Mouse (Mus musculus) liver, adult 2 months (tissue): ENCODE measurements around the gene Gm20671. TPM values are rescaled to one million over a fixed set of nuclear protein-coding genes. Genes with fewer than 3 reads are reported as not detected.
A peak's percentile ranks its signal among the peaks of the same experiment; 100 is the strongest.
"Not testable (repeated sequence)": the region's sequence is repeated elsewhere in the genome, so short reads cannot be mapped to it uniquely, and the experiment has no call there.

ENCODE experiments used
- DNase-seq: peaks from one replicate; pipeline ENCODE4 v3.0.0-alpha.2; 2011; ENCODE audit warnings: low read depth, low spot score; ENCODE audit errors: extremely low read depth
- H3K27ac ChIP-seq: fragments of 200-500 bp; replicated peaks from 2 replicates; pipeline ENCODE4 v1.5.1; 2012; ENCODE audit warnings: low read depth, mild to moderate bottlenecking, control low read depth, inconsistent platforms, low read length; ENCODE audit not compliant: insufficient read depth
- H3K27me3 ChIP-seq: fragments of 200-500 bp; 2 replicates; pipeline ENCODE4 v1.6.1; 2012; ENCODE audit warnings: mild to moderate bottlenecking, moderate library complexity, low read length, inconsistent platforms; ENCODE audit not compliant: control insufficient read depth, insufficient read depth
- H3K36me3 ChIP-seq: fragments of 200-500 bp; 2 replicates; pipeline ENCODE4 v1.6.1; 2012; ENCODE audit warnings: low read length, inconsistent platforms; ENCODE audit not compliant: control insufficient read depth, insufficient read depth
- H3K4me1 ChIP-seq: fragments of 200-500 bp; 2 replicates; pipeline ENCODE4 v1.6.1; 2011; ENCODE audit warnings: low read length; ENCODE audit not compliant: control insufficient read depth, insufficient read depth
- H3K4me3 ChIP-seq: fragments of 200-500 bp; 2 replicates; pipeline ENCODE4 v1.5.1; 2011; ENCODE audit warnings: low read depth, mild to moderate bottlenecking, control low read depth, low read length, moderate library complexity; ENCODE audit not compliant: insufficient read depth
- H3K79me2 ChIP-seq: fragments of 200-500 bp; 2 replicates; pipeline ENCODE4 v1.6.1; 2012; ENCODE audit warnings: inconsistent platforms, mild to moderate bottlenecking, low read length, moderate library complexity; ENCODE audit not compliant: control insufficient read depth, insufficient read depth
- H3K9ac ChIP-seq: fragments of 200-500 bp; 2 replicates; pipeline ENCODE4 v1.6.1; 2012; ENCODE audit warnings: low read depth, mild to moderate bottlenecking, control low read depth, inconsistent platforms, low read length
- CTCF ChIP-seq: fragments of 200-500 bp; IDR thresholded peaks from 2 replicates; pipeline ENCODE4 v1.5.1; 2011; ENCODE audit warnings: low read depth, low read length, control low read depth
- POLR2A ChIP-seq: fragments of 200-500 bp; IDR thresholded peaks from 2 replicates; pipeline ENCODE4 v1.6.1; 2011; ENCODE audit warnings: low read length, control low read depth; ENCODE audit not compliant: insufficient read depth; ENCODE audit errors: extremely low read depth
- WGBS: fragments of 180-500 bp; shearing (Covaris S2); methylation state at CpG from one replicate; pipeline ENCODE4 v1.1.7; 2018; 5-methylcytosine and 5-hydroxymethylcytosine counted together
- polyA plus RNA-seq: library from polyadenylated mRNA; depleted of rRNA; stranded (reverse); fragments of >200 nt; gene quantifications from 2 replicates; pipeline ENCODE4 v1.2.3, GENCODE M21; 2012
- total RNA-seq: library from RNA; depleted of rRNA; stranded (reverse); fragments of >200 nt; gene quantifications from 2 replicates; pipeline ENCODE4 v1.2.3, GENCODE M21; 2014

Gm20671 gene
- total and polyA plus RNA-seq, 2 experiments: 3.2 TPM; not detected in 1

DNA sequence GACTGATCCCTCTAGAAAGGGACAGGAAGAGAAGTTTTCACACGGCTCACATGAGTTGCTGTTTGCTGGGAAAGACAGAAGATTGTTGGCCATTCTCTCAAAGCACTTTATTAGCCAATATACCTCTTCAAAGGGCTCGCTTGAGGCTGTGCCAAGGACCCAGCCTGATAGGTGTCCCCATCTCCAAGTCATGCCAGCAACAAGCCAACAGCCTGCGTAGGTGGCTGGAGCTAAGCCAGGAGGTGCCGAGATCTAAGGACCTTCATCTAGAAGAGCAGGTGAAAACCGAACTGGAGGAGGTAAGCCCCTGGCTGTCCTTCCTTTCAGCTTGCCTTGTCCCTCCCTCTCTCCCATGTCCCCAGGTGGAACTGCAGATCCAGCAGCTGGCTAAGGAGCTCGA is 91.1 kb downstream of the Gm20671 start:
- Histone ChIP-seq H3K36me3 (peaks cover 2% of the 10 kb centered on the region), H3K4me1 (peaks cover 4% of the 10 kb centered on the region; the same call in 1 of the 2 replicates), H3K27me3 (no peaks in the 10 kb centered on the region), H3K79me2 (no peaks in the 10 kb centered on the region), H3K4me3 (no peak overlapping the region), H3K9ac (no peak overlapping the region), H3K27ac (no peak overlapping the region)
- TF ChIP-seq CTCF (no peak), POLR2A (no peak)
- WGBS: 76% methylated on average over 6 of the region's 6 CpGs
- DNase-seq: no peak

- not testable (repeated sequence) for H3K4me1 ChIP-seq, H3K79me2 ChIP-seq, H3K36me3 ChIP-seq, H3K27me3 ChIP-seq, DNase-seq, H3K27ac ChIP-seq, H3K4me3 ChIP-seq, H3K9ac ChIP-seq
- 94% methylated on average over 6 of the region's 6 CpGs for WGBS
Measured at GRCm38 (mm10) chr5:32733892-32734291, 93.0 kb downstream of the Gm20671 start.

- Histone ChIP-seq H3K4me3 (no peak overlapping the region), H3K79me2 (no peaks in the 10 kb centered on the region), H3K27me3 (no peaks in the 10 kb centered on the region), H3K4me1 (peaks cover 3% of the 10 kb centered on the region), H3K27ac (no peak overlapping the region), H3K36me3 (no peaks in the 10 kb centered on the region), H3K9ac (no peak overlapping the region)
- WGBS: 90% methylated on average over 8 of the region's 8 CpGs
- DNase-seq: no peak
- TF ChIP-seq POLR2A: no peak
- no peak for TF ChIP-seq CTCF
Measured at GRCm38 (mm10) chr5:32728851-32729250, 98.1 kb downstream of the Gm20671 start.

- no peak for DNase-seq
- TF ChIP-seq CTCF (no peak), POLR2A (no peak)
- 88% methylated on average over 7 of the region's 7 CpGs for WGBS
- H3K36me3 ChIP-seq: no peaks in the 10 kb centered on the region
- H3K79me2 ChIP-seq: no peaks in the 10 kb centered on the region
- no peak overlapping the region for H3K4me3 ChIP-seq
- no peak overlapping the region for H3K27ac ChIP-seq
- no peaks in the 10 kb centered on the region for H3K27me3 ChIP-seq
- H3K9ac ChIP-seq: no peak overlapping the region
- peaks cover 3% of the 10 kb centered on the region for H3K4me1 ChIP-seq
Measured at GRCm38 (mm10) chr5:32728300-32728699, 98.6 kb downstream of the Gm20671 start.

DNA sequence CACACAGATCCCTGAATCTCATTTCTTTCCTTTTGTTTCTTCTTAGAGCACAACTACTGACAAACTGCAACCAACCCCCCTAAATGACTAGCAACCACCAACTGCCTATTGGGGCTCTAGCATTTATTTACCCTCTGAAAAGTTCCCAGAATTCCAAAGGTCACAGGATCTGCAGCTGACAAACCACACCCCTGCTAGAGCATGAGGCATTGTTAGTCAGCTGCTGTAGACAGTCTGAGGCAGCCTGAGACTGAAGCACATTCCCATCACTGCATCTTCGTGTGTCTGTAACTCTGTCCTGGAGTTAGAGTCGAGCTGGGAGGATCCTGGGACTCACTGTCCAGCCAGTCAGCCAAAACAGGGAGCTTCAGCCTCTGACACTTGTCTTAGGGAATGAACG is 101.5 kb downstream of the Gm20671 start:
- WGBS: 46% methylated on average over 3 of the region's 3 CpGs
- H3K4me3 ChIP-seq, H3K27ac ChIP-seq, H3K79me2 ChIP-seq, H3K4me1 ChIP-seq, H3K36me3 ChIP-seq, H3K27me3 ChIP-seq, H3K9ac ChIP-seq: not testable (repeated sequence)
- DNase-seq: peak; percentile 57

GRCm38 (mm10) chr5:32723981-32724380 is 102.9 kb downstream of the Gm20671 start:
- peaks cover 6% of the 10 kb centered on the region for H3K4me1 ChIP-seq
- no peak overlapping the region for H3K4me3 ChIP-seq
- no peak overlapping the region for H3K9ac ChIP-seq
- H3K27me3 ChIP-seq: no peaks in the 10 kb centered on the region
- no peak for DNase-seq
- TF ChIP-seq POLR2A (no peak), CTCF (no peak)
- no peaks in the 10 kb centered on the region for H3K79me2 ChIP-seq
- WGBS: 87% methylated on average over 7 of the region's 7 CpGs
- H3K36me3 ChIP-seq: no peaks in the 10 kb centered on the region
- no peak overlapping the region for H3K27ac ChIP-seq

GRCm38 (mm10) chr5:32722711-32723110 is 104.2 kb downstream of the Gm20671 start:
- not testable (repeated sequence) for H3K27ac ChIP-seq, H3K36me3 ChIP-seq, H3K4me1 ChIP-seq, H3K4me3 ChIP-seq, DNase-seq, H3K9ac ChIP-seq, H3K79me2 ChIP-seq, H3K27me3 ChIP-seq
- WGBS: 84% methylated on average over 8 of the region's 8 CpGs
